Mouse (Mus musculus) CD4-positive, CD25-positive, alpha-beta regulatory T cell, adult 4 months (primary cell): ENCODE measurements around the gene Hoxa2. TPM values are rescaled to one million over a fixed set of nuclear protein-coding genes. Genes with fewer than 3 reads are reported as not detected.

ENCODE experiments used
- ATAC-seq: one replicate; pipeline ENCODE4 v1.8.0; 2017
- polyA plus RNA-seq, 2 experiments: library from polyadenylated mRNA; unstranded; fragments of 100-300 nt; shearing (Covaris generic); gene quantifications; one replicate each; pipeline ENCODE4 v1.2.1; 2017

Gene Hoxa2
- polyA plus RNA-seq, result not detected

GRCm38 (mm10) chr6:52164626-52165440, at the start of gene Hoxa2:
Gene Hoxa2, minus strand, starts transcription at chr6:52164831.
- no peak for ATAC-seq

GRCm38 (mm10) chr6:52214271-52214670, 49.6 kb upstream of the Hoxa2 start:
- no peak for ATAC-seq

GRCm38 (mm10) chr6:52213119-52213986, 48.7 kb upstream of the Hoxa2 start, which contains the start of the genes Hoxa3 and Gm28308:
Gene Hoxa3, minus strand, starts transcription at chr6:52213336.
Gene Gm28308, minus strand, starts transcription at chr6:52213339.
- ATAC-seq, result peak; percentile 28

- ATAC-seq, result peak; percentile 14
Measured at GRCm38 (mm10) chr6:52212556-52213118, 48.0 kb upstream of the Hoxa2 start.

GRCm38 (mm10) chr6:52211961-52212360, 47.3 kb upstream of the Hoxa2 start:
- peak; percentile 31 for ATAC-seq

GRCm38 (mm10) chr6:52211170-52211935, 46.7 kb upstream of the Hoxa2 start:
- peak; percentile 84 for ATAC-seq

- no peak for ATAC-seq
Measured at GRCm38 (mm10) chr6:52209685-52210046, 45.0 kb upstream of the Hoxa2 start.

GRCm38 (mm10) chr6:52208868-52209684, 44.4 kb upstream of the Hoxa2 start:
- ATAC-seq, result no peak

- ATAC-seq, result no peak
Measured at GRCm38 (mm10) chr6:52208072-52208867, 43.6 kb upstream of the Hoxa2 start, which contains the start of gene Hoxa6. Gene Hoxa6, minus strand, starts transcription at chr6:52208722.

- ATAC-seq, result no peak
Measured at GRCm38 (mm10) chr6:52207684-52207976, 43.0 kb upstream of the Hoxa2 start.

- ATAC-seq, result no peak
Measured at GRCm38 (mm10) chr6:52206882-52207683, 42.5 kb upstream of the Hoxa2 start.

- ATAC-seq, result no peak
Measured at GRCm38 (mm10) chr6:52205638-52206621, 41.3 kb upstream of the Hoxa2 start.

GRCm38 (mm10) chr6:52205221-52205620, 40.6 kb upstream of the Hoxa2 start:
- ATAC-seq, result no peak

GRCm38 (mm10) chr6:52204050-52204752, 39.6 kb upstream of the Hoxa2 start, which contains the start of gene Hoxa5:
Gene Hoxa5, minus strand, starts transcription at chr6:52204587.
- no peak for ATAC-seq

GRCm38 (mm10) chr6:52203371-52204049, 38.9 kb upstream of the Hoxa2 start:
- ATAC-seq, result no peak

GRCm38 (mm10) chr6:52203121-52203370, 38.4 kb upstream of the Hoxa2 start:
- no peak for ATAC-seq

GRCm38 (mm10) chr6:52202362-52203120, 37.9 kb upstream of the Hoxa2 start:
- no peak for ATAC-seq
